Mouse (Mus musculus) lung, postnatal 0 days (tissue): Measurements from ENCODE around the gene Cks1b. TPM values are rescaled to one million over a fixed set of nuclear protein-coding genes. Genes with fewer than 3 reads are reported as not detected.

Experiments used
- ATAC-seq: fragments of 200-750 bp; cut with Nextera tagmentation; 2 replicates; pipeline ENCODE4 v1.8.0; 2017; ENCODE audit warnings: moderate library complexity
- DNase-seq: peaks from one replicate; pipeline ENCODE4 v3.0.0-alpha.2; 2016; ENCODE audit warnings: low spot score
- H3K27ac ChIP-seq: fragments of 300-500 bp; sonication (generic); 2 replicates; pipeline ENCODE4 v1.5.1; 2014; ENCODE audit warnings: antibody characterized with exemption, mild to moderate bottlenecking, low read length, mixed read lengths
- H3K27me3 ChIP-seq: fragments of 300-500 bp; sonication (generic); replicated peaks from 2 replicates; pipeline ENCODE4 v1.6.1; 2014; ENCODE audit warnings: low read length, mixed read lengths; ENCODE audit not compliant: insufficient read depth
- H3K36me3 ChIP-seq: fragments of 300-500 bp; sonication (generic); 2 replicates; pipeline ENCODE4 v1.6.1; 2014; ENCODE audit warnings: low read length, mixed read lengths; ENCODE audit not compliant: insufficient read depth
- H3K4me1 ChIP-seq: fragments of 300-500 bp; sonication (generic); 2 replicates; pipeline ENCODE4 v1.6.1; 2014; ENCODE audit warnings: antibody characterized with exemption, low read depth, low read length, mixed read lengths; ENCODE audit not compliant: insufficient read depth
- H3K4me2 ChIP-seq: fragments of 300-500 bp; sonication (generic); replicated peaks from 2 replicates; pipeline ENCODE4 v1.6.1; 2014; ENCODE audit warnings: low read depth, mild to moderate bottlenecking, low read length, moderate library complexity, mixed read lengths
- H3K4me3 ChIP-seq: fragments of 300-500 bp; sonication (generic); 2 replicates; pipeline ENCODE4 v1.5.1; 2014; ENCODE audit warnings: low read depth, low read length
- H3K9ac ChIP-seq: fragments of 300-500 bp; sonication (generic); replicated peaks from 2 replicates; pipeline ENCODE4 v1.6.1; 2014; ENCODE audit warnings: low read depth, mild to moderate bottlenecking
- H3K9me3 ChIP-seq: fragments of 300-500 bp; sonication (generic); 2 replicates; pipeline ENCODE4 v1.6.1; 2016; ENCODE audit warnings: low read length, mixed read lengths
- CTCF ChIP-seq: IDR thresholded peaks from 2 replicates; pipeline ENCODE4 v1.5.1; 2016; ENCODE audit warnings: antibody characterized with exemption, mild to moderate bottlenecking
- EP300 ChIP-seq: IDR thresholded peaks from 2 replicates; pipeline ENCODE4 v1.6.1; 2016; ENCODE audit warnings: antibody characterized with exemption, mild to moderate bottlenecking, control low read depth
- WGBS: fragments of 180-500 bp; shearing (Covaris S2); extraction: QIAGEN DNeasy Blood & Tissue Kit; methylation state at CpG from one replicate; pipeline ENCODE4 v1.1.7; 2014; 5-methylcytosine and 5-hydroxymethylcytosine counted together
- polyA plus RNA-seq: library from polyadenylated mRNA; unstranded; fragments of >200 nt; fragmentation: Nextera tagmentation; extraction: Ambion mirVana; gene quantifications from 2 replicates; pipeline ENCODE4 v1.2.1, GENCODE M21; 2015

The Cks1b gene
- polyA plus RNA-seq, 1 experiment from 2014 or later: 83.0 TPM

- H3K27ac ChIP-seq: no peak overlapping the region
- H3K4me3 ChIP-seq: peak overlapping the region; percentile 71; the same call in 1 of the 2 replicates
- no peaks in the 10 kb centered on the region for H3K9me3 ChIP-seq
- H3K4me1 ChIP-seq: peaks cover 14% of the 10 kb centered on the region; the same call in 1 of the 2 replicates
- TF ChIP-seq CTCF: no peak
- no peak for TF ChIP-seq EP300
- no peak for DNase-seq
- peak overlapping the region; percentile 87 for H3K4me2 ChIP-seq
- no peaks in the 10 kb centered on the region for H3K36me3 ChIP-seq
- 12% methylated on average over 2 of the region's 2 CpGs for WGBS
- H3K27me3 ChIP-seq: no peaks in the 10 kb centered on the region
- no peak for ATAC-seq
- H3K9ac ChIP-seq: no peak overlapping the region
Observed at GRCm38 (mm10) chr3:89417131-89417530, 1.1 kb downstream of the Cks1b start.

GRCm38 (mm10) chr3:89416158-89416557 lies 2.0 kb downstream of the Cks1b start:
- no peak overlapping the region for H3K4me2 ChIP-seq
- 97% methylated on average over 8 of the region's 8 CpGs for WGBS

GRCm38 (mm10) chr3:89411490-89412393 lies 6.4 kb downstream of the Cks1b start, which contains the start of gene Flad1:
Gene Flad1 (minus strand): TSS chr3:89411870.
- no peaks in the 10 kb centered on the region for H3K9me3 ChIP-seq
- 5% methylated on average over 28 of the region's 28 CpGs for WGBS
- H3K9ac ChIP-seq: peak within 1 kb of the TSS; percentile 39
- no peaks in the 10 kb centered on the region for H3K27me3 ChIP-seq
- H3K4me2 ChIP-seq: peak within 1 kb of the TSS; percentile 63
- no peaks in the 10 kb centered on the region for H3K4me1 ChIP-seq
- ATAC-seq (peak; percentile 100), DNase-seq (peak; percentile 98)
- no peaks in the 10 kb centered on the region for H3K36me3 ChIP-seq
- no peak within 1 kb of the TSS for H3K27ac ChIP-seq
- peak within 1 kb of the TSS; percentile 53 for H3K4me3 ChIP-seq
- TF ChIP-seq CTCF: no peak
- peak; percentile 95 for TF ChIP-seq EP300

More at GRCm38 (mm10) chr3:89416158-89416557, 2.0 kb downstream of the Cks1b start:
- Histone ChIP-seq H3K4me3 (no peak overlapping the region), H3K4me1 (peaks cover 7% of the 10 kb centered on the region; the same call in 1 of the 2 replicates), H3K27me3 (no peaks in the 10 kb centered on the region), H3K9ac (no peak overlapping the region), H3K9me3 (no peaks in the 10 kb centered on the region), H3K27ac (no peak overlapping the region), H3K36me3 (no peaks in the 10 kb centered on the region)
- no peak for ATAC-seq
- DNase-seq: no peak
- TF ChIP-seq CTCF: no peak
- TF ChIP-seq EP300: no peak

GRCm38 (mm10) chr3:89410864-89411263 lies 7.3 kb downstream of the Cks1b start:
- Histone ChIP-seq H3K36me3 (no peaks in the 10 kb centered on the region), H3K4me3 (peak overlapping the region; percentile 53; the same call in 1 of the 2 replicates)
- WGBS: 76% methylated on average over 10 of the region's 10 CpGs

GRCm38 (mm10) chr3:89409701-89410100 lies 8.5 kb downstream of the Cks1b start:
- Histone ChIP-seq H3K9me3 (no peaks in the 10 kb centered on the region), H3K4me1 (no peaks in the 10 kb centered on the region), H3K36me3 (no peaks in the 10 kb centered on the region), H3K4me2 (no peak overlapping the region), H3K4me3 (no peak overlapping the region), H3K27me3 (no peaks in the 10 kb centered on the region), H3K27ac (no peak overlapping the region), H3K9ac (no peak overlapping the region)
- TF ChIP-seq EP300: no peak
- no peak for TF ChIP-seq CTCF
- ATAC-seq (no peak), DNase-seq (no peak)
- 93% methylated on average over 3 of the region's 3 CpGs for WGBS

More at GRCm38 (mm10) chr3:89410864-89411263, 7.3 kb downstream of the Cks1b start:
- TF ChIP-seq CTCF: no peak
- no peak for TF ChIP-seq EP300
- no peaks in the 10 kb centered on the region for H3K4me1 ChIP-seq
- no peaks in the 10 kb centered on the region for H3K9me3 ChIP-seq
- H3K27ac ChIP-seq: no peak overlapping the region
- ATAC-seq (no peak), DNase-seq (no peak)
- H3K4me2 ChIP-seq: peak overlapping the region; percentile 63
- no peaks in the 10 kb centered on the region for H3K27me3 ChIP-seq
- peak overlapping the region; percentile 39; the same call in 1 of the 2 replicates for H3K9ac ChIP-seq

GRCm38 (mm10) chr3:89408448-89408847 lies 9.7 kb downstream of the Cks1b start:
- no peak overlapping the region for H3K4me2 ChIP-seq
- H3K9ac ChIP-seq: no peak overlapping the region
- ATAC-seq (no peak), DNase-seq (no peak)
- H3K9me3 ChIP-seq: no peaks in the 10 kb centered on the region
- H3K27ac ChIP-seq: no peak overlapping the region
- peaks cover 3% of the 10 kb centered on the region; the same call in 1 of the 2 replicates for H3K36me3 ChIP-seq
- no peaks in the 10 kb centered on the region for H3K4me1 ChIP-seq
- no peak overlapping the region for H3K4me3 ChIP-seq
- 64% methylated on average over 16 of the region's 16 CpGs for WGBS
- TF ChIP-seq EP300 (no peak), CTCF (no peak)
- H3K27me3 ChIP-seq: no peaks in the 10 kb centered on the region
